Mouse (Mus musculus) lung, embryonic 15.5 days (tissue): ENCODE results near the gene St6galnac6. TPM values are rescaled to one million over a fixed set of nuclear protein-coding genes. Genes with fewer than 3 reads are reported as not detected.

ENCODE experiments used
- ATAC-seq: fragments of 200-750 bp; cut with Nextera tagmentation; 2 replicates; pipeline ENCODE4 v1.8.0; 2017; ENCODE audit warnings: moderate number of reproducible peaks, borderline replicate concordance; ENCODE audit not compliant: low FRiP score, low TSS enrichment; ENCODE audit errors: extremely low read depth
- H3K27ac ChIP-seq: fragments of 300-500 bp; sonication (generic); 2 replicates; pipeline ENCODE4 v1.5.1; 2015; ENCODE audit warnings: moderate library complexity, mild to moderate bottlenecking, inconsistent platforms
- H3K27me3 ChIP-seq: fragments of 300-500 bp; sonication (generic); 2 replicates; pipeline ENCODE4 v1.6.1; 2015; ENCODE audit warnings: inconsistent platforms
- H3K36me3 ChIP-seq: fragments of 300-500 bp; sonication (generic); 2 replicates; pipeline ENCODE4 v1.6.1; 2015; ENCODE audit warnings: inconsistent platforms
- H3K4me1 ChIP-seq: fragments of 300-500 bp; sonication (generic); 2 replicates; pipeline ENCODE4 v1.6.1; 2015; ENCODE audit warnings: inconsistent platforms
- H3K4me2 ChIP-seq: fragments of 300-500 bp; sonication (generic); 2 replicates; pipeline ENCODE4 v1.6.1; 2015; ENCODE audit warnings: inconsistent platforms, mild to moderate bottlenecking, moderate library complexity
- H3K4me3 ChIP-seq: fragments of 300-500 bp; sonication (generic); 2 replicates; pipeline ENCODE4 v1.5.1; 2015; ENCODE audit warnings: mild to moderate bottlenecking, inconsistent platforms
- H3K9ac ChIP-seq: fragments of 300-500 bp; sonication (generic); 2 replicates; pipeline ENCODE4 v1.6.1; 2015; ENCODE audit warnings: inconsistent platforms
- H3K9me3 ChIP-seq: fragments of 300-500 bp; sonication (generic); 2 replicates; pipeline ENCODE4 v1.6.1; 2016; ENCODE audit warnings: inconsistent platforms
- WGBS: fragments of 180-500 bp; shearing (Covaris S2); methylation state at CpG from one replicate; pipeline ENCODE4 v1.1.7; 2015; 5-methylcytosine and 5-hydroxymethylcytosine counted together
- polyA plus RNA-seq: library from polyadenylated mRNA; unstranded; fragments of >200 nt; fragmentation: Nextera tagmentation; extraction: Ambion mirVana; gene quantifications from 2 replicates; pipeline ENCODE4 v1.2.1, GENCODE M21; 2015

The St6galnac6 gene
- polyA plus RNA-seq, 1 experiment from 2014 or later: 26.2 TPM

DNA sequence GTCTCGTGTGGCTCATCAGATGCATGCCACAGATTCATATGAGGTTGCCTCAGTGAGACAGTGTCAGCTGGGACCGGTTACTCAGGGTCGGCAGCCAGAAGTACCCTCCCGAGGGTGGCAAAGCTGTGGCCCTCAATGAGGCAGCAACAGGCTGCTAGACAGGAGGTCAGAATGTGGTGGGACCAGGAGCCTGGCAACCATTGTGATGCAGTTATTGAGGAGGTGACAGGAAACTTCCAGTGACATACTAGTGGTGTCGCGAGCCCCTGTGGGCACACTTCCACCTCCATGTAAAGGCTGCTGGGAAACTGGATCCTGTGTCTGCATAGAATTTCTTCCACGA is 22.0 kb downstream of the St6galnac6 start, which contains the start of gene Ak1:
TSS of gene Ak1 (plus strand) at position 242 of the 343 bp plus-strand sequence.
- Histone ChIP-seq H3K27ac (peak within 1 kb of the TSS; percentile 89), H3K4me2 (peak within 1 kb of the TSS; percentile 17), H3K9ac (no peak within 1 kb of the TSS), H3K27me3 (no peaks in the 10 kb centered on the region), H3K4me3 (no peak within 1 kb of the TSS), H3K4me1 (peaks cover 66% of the 10 kb centered on the region), H3K36me3 (peaks cover 11% of the 10 kb centered on the region), H3K9me3 (no peaks in the 10 kb centered on the region)
- ATAC-seq: 0 out of 2 replicates have a peak, but pooled peaks have one; percentile 3
- 7% methylated on average over 7 of the region's 7 CpGs for WGBS

DNA sequence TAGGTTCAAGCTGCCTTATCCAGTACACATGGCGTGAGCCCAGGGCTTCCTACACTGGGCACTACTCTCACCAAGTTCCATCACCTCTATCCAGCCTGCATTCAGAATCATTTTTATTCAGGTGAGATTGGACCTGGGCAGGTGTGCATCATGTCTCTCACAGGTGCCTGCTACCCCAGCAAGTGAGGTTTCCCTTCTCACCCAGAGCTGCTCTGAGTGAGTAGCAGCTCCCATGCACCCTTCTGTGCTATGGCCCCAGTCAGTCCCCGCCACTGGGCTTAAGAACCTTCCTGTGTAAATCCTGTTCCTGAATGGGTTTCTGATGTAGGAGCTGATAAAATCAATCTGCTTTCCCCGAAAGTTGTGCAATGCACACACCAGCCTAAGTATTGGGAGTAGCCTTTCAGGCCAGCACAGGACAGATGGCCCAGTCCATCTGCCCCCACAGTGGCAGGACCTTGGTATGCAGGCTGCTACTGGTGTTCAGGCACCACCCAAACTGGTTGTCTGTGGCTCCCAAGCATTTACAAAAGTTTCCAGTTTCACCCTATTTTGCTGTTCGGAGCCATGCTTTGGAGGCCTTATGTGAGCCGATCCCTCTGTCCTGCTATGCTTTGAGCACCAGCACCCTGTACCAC is 24.7 kb downstream of the St6galnac6 start:
- WGBS: 61% methylated on average over 5 of the region's 5 CpGs
- no peak overlapping the region for H3K9ac ChIP-seq

DNA sequence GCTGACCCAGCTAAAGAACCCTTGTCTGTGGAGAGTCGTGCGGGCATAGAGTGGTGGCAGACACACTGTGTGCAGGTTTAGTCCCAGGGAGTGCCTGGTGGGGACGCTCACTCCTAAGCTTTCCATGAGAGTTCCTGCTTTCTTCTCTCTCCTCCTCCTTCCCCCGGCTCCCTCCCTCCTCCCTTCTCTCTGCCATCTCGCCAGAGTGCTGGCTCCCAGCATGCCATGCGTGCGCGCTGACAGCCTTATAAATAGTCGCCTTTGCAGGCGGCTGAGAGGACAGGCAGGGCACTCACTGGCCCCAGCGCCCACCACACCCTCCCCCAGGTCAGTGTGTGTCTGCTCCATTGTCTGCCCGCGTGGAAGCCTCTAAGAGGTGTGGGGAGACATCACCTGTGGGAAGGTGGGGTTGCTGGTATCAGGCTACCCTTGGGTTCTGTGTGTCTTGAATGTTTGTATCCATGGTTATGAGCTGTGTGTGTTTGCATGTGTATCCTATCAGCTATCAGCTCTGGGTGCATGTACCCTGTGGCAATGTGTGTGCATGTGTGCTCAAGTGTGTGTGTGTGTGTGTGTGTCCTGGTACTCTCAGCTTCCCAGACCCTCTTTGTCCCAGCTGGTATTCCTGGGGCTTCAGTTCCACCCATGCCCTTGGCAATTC is 25.8 kb downstream of the St6galnac6 start:
- Histone ChIP-seq H3K4me3 (peak overlapping the region; percentile 15), H3K36me3 (no peaks in the 10 kb centered on the region), H3K9me3 (no peaks in the 10 kb centered on the region), H3K27ac (peak overlapping the region; percentile 79), H3K9ac (peak overlapping the region; percentile 29; the same call in 1 of the 2 replicates), H3K4me1 (peaks cover 78% of the 10 kb centered on the region), H3K4me2 (peak overlapping the region; percentile 48), H3K27me3 (no peaks in the 10 kb centered on the region)
- peak; percentile 16; the same call in 1 of the 2 replicates for ATAC-seq
- WGBS: 2% methylated on average over 13 of the region's 13 CpGs

More for the DNA sequence above, 24.7 kb downstream of the St6galnac6 start:
- no peaks in the 10 kb centered on the region for H3K36me3 ChIP-seq
- no peak overlapping the region for H3K4me2 ChIP-seq
- no peaks in the 10 kb centered on the region for H3K27me3 ChIP-seq
- H3K9me3 ChIP-seq: no peaks in the 10 kb centered on the region
- H3K27ac ChIP-seq: peak overlapping the region; percentile 79
- ATAC-seq: no peak
- H3K4me1 ChIP-seq: peaks cover 84% of the 10 kb centered on the region
- H3K4me3 ChIP-seq: no peak overlapping the region

DNA sequence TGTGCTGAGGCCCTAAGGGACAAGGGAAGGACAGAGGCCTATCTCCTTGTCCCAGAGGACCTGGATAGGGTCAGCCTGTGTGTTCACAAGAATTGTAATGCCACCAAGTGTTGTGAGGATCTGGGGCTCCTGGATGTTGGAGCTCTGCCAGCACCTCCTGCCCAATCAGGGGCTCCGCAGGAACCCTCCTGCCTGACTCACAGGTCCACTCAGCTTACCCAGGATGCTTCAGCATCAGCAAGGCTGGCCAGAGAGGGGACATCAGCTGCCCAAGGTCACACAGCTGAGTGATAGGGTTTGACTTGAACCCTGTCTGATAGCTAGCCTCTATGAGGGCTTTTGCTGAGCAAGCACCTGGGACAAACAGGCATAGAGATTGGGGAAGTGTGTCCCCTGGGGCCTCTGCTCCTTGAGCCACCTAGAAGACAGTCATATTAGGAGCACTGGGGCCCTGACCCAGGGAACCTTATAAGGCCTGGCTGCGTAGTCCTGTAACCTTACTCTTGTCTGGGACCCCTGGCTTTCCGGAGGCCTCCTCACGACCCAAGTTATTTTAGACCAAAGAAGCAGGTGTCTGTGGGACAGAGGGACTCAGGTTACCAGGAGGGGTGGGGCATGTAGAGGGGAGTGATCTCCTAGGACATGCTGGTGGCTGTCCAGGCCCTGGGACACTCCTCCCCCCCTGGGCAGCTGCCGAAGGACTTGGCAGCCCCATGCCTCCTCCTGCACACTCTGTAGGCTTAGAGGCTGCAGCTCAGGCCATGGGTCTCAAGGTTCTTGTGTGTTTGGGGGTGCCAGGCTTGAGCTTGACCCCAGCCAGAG is 26.6 kb downstream of the St6galnac6 start:
- peak overlapping the region; percentile 79 for H3K27ac ChIP-seq
- no peak; the same call in 1 of the 2 replicates for ATAC-seq
- H3K9me3 ChIP-seq: no peaks in the 10 kb centered on the region
- H3K4me3 ChIP-seq: no peak overlapping the region
- no peaks in the 10 kb centered on the region for H3K36me3 ChIP-seq
- H3K27me3 ChIP-seq: no peaks in the 10 kb centered on the region
- peaks cover 71% of the 10 kb centered on the region for H3K4me1 ChIP-seq
- no peak overlapping the region for H3K9ac ChIP-seq
- WGBS: 32% methylated on average over 5 of the region's 5 CpGs
- peak overlapping the region; percentile 48 for H3K4me2 ChIP-seq

DNA sequence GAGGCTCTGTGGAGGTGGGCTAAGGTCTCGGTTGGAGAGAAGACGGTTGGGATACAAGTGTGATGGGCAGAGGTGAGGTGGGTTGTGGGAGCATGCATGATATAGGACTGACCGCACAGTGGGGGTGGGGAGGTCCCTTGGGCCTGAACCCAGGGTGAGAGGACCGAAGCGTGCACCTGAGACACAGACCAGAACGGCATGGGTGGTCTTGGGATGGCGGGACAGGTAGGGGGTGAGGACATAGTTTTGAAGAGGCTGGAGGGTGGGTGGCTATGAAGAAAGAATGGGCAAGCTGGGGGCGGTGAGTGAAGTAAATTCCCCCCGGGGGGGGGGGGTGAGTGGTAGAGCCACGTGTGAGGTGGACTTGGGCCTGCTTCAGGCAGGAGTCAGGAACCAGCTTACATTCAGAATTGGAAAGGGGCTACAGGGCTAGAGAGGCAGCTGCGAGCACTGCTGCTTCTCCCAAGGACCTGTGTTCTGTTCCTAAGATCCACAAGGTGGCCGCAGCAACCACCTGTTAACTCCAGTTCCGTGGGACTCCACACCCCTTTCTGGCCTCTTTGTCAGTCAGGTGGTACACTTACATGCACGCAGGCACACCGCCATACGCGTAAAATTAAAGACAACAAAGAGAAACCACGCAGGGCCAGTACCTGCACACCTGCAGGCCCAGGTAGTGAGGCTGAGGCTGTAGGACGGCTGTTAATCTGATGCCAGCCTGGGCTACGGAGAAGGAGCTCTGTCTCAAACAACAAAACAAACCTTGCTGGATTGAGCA is 27.9 kb downstream of the St6galnac6 start:
- Histone ChIP-seq H3K9ac (no peak overlapping the region), H3K27me3 (no peaks in the 10 kb centered on the region), H3K4me2 (no peak overlapping the region), H3K4me3 (no peak overlapping the region), H3K36me3 (no peaks in the 10 kb centered on the region), H3K9me3 (no peaks in the 10 kb centered on the region), H3K27ac (peak overlapping the region; percentile 85), H3K4me1 (peaks cover 63% of the 10 kb centered on the region)
- ATAC-seq: no peak
- WGBS: 54% methylated on average over 19 of the region's 20 CpGs

DNA sequence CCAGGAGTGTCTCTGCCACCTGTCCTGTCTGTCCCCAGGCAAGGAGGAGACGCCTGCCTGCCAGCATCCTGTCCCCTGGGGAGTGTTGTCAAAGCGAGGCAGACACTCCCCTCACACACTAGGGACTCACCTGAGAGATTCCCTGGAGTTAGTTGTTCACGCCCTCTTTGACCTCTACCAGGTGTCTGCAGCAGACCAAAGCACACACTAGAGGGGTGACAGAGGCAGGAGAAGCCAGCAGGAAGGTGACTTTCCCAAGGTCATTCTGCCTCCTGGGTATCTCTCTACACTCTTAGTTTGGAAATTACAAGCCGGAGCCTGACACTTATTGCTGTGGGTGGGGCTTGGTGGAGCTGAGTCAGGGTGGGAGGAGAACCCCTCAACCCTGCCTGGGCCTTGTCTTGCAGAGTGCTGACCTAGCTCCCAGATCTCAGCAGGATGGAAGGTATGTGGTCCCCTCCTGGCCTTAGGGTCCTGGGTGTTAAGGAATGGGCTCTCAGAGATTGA is 28.6 kb downstream of the St6galnac6 start:
- H3K4me3 ChIP-seq: no peak overlapping the region
- no peaks in the 10 kb centered on the region for H3K9me3 ChIP-seq
- peak overlapping the region; percentile 42 for H3K4me2 ChIP-seq
- WGBS: 61% methylated on average over 4 of the region's 4 CpGs
- ATAC-seq: no peak
- H3K9ac ChIP-seq: no peak overlapping the region
- no peaks in the 10 kb centered on the region for H3K27me3 ChIP-seq
- peaks cover 63% of the 10 kb centered on the region for H3K4me1 ChIP-seq
- peak overlapping the region; percentile 85 for H3K27ac ChIP-seq
- H3K36me3 ChIP-seq: no peaks in the 10 kb centered on the region

DNA sequence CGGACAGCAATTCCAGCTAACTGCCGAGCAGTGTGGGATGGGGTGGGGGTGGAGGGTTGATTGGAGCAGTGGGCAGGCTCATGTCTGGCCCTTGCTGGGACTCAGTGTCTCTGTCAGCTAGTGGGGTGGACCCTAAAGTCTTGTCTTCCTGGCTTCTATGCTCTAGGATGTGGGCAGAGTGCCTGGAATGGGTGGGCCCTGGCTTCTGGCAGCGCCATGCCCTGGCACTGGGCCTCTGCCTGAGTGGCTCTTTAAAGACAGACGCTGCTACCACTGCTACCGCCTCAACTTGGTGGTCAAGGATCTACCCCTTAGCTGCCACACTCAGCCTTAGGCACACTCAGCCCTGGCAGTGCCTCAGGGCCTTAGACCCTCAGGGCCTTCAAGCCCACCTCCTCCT is 29.2 kb downstream of the St6galnac6 start:
- H3K27me3 ChIP-seq: no peaks in the 10 kb centered on the region
- H3K9me3 ChIP-seq: no peaks in the 10 kb centered on the region
- H3K4me1 ChIP-seq: peaks cover 69% of the 10 kb centered on the region
- H3K36me3 ChIP-seq: no peaks in the 10 kb centered on the region
- peak overlapping the region; percentile 42 for H3K4me2 ChIP-seq
- WGBS: 13% methylated on average over 5 of the region's 5 CpGs
- no peak overlapping the region for H3K9ac ChIP-seq
- ATAC-seq: peak; percentile 43
- H3K4me3 ChIP-seq: no peak overlapping the region
- H3K27ac ChIP-seq: peak overlapping the region; percentile 85

DNA sequence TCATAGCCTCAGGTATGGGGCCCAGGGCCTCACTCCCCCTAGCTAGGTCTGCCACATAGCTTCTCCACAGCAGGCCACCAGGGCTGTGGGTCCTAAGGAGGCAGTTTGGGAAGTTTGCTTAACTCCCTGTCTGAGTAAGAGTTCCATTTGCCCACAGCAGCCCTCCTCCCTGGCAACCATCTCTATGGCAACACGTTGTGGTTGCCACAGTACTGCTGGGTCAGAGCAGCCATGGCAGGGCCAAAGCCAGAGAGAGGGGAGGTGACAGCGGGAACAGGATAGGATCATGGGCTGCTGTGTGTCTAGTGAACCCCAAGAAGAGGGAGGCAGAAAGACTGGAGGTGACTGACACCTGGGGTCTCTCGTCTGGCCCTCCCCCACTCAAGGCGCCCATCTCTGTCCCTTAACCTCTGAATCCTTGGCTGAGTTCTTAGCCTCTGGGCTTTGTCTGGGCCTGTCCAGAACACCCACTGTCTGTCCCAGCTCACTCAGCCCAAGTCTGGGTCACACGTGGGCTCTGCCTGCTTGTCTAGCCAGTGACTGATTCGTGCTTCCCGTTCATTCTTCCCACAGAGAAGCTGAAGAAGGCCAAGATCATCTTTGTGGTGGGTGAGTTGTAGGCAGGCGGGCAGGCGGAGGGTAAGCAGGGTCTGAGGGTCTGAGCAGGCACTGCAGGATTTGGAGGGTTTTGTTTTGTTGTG is 29.9 kb downstream of the St6galnac6 start:
- Histone ChIP-seq H3K4me3 (no peak overlapping the region), H3K27me3 (no peaks in the 10 kb centered on the region), H3K4me2 (peak overlapping the region; percentile 42), H3K36me3 (no peaks in the 10 kb centered on the region), H3K9ac (no peak overlapping the region), H3K9me3 (no peaks in the 10 kb centered on the region), H3K27ac (peak overlapping the region; percentile 85), H3K4me1 (peaks cover 66% of the 10 kb centered on the region)
- peak; percentile 23; the same call in 1 of the 2 replicates for ATAC-seq
- WGBS: 46% methylated on average over 9 of the region's 9 CpGs

DNA sequence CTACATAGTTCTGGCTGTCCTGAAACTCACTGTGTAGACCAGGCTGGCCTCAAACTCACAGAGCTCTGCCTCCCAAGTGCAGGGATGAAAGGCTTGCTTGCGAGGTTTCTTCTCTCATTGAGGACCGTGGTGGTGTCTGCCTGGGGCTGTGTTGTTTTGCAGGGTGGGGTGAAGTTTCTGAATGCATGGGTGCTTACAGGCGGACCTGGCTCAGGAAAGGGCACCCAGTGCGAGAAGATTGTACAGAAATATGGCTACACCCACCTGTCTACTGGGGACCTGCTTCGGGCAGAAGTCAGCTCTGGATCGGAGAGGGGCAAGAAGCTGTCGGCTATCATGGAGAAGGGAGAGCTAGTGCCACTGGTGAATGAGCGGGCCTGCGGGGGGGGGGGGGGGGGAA is 30.5 kb downstream of the St6galnac6 start:
- Histone ChIP-seq H3K4me1 (peaks cover 60% of the 10 kb centered on the region), H3K4me2 (no peak overlapping the region), H3K27me3 (no peaks in the 10 kb centered on the region), H3K27ac (0 out of 2 replicates have a peak overlapping the region, but pooled peaks have one; percentile 85), H3K36me3 (no peaks in the 10 kb centered on the region), H3K9me3 (no peaks in the 10 kb centered on the region), H3K9ac (no peak overlapping the region), H3K4me3 (no peak overlapping the region)
- ATAC-seq: no peak
- 79% methylated on average over 8 of the region's 9 CpGs for WGBS

DNA sequence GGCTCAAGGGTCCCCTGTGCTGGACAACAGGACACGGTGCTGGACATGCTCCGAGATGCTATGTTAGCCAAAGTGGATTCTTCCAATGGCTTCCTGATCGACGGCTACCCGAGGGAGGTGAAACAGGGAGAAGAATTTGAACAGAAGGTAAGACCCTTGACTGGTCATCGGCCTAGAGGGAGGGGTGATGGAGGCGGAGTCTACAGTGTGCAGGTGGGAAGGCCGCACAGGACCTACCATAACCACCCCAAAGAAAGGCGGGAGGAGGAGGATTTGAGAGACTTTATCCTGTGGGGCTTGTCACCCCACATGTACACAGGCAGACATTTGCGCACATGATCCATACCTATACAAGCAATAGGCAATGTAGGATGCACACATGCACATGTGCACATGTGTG is 31.5 kb downstream of the St6galnac6 start:
- Histone ChIP-seq H3K4me2 (no peak overlapping the region), H3K4me1 (peaks cover 50% of the 10 kb centered on the region), H3K36me3 (no peaks in the 10 kb centered on the region), H3K27me3 (no peaks in the 10 kb centered on the region), H3K27ac (no peak overlapping the region), H3K9me3 (no peaks in the 10 kb centered on the region), H3K4me3 (no peak overlapping the region), H3K9ac (no peak overlapping the region)
- ATAC-seq: no peak
- WGBS: 78% methylated on average over 10 of the region's 10 CpGs
